Mouse (Mus musculus): ENCODE measurements around the gene Zar1l. TPM values are rescaled to one million over a fixed set of nuclear protein-coding genes. Genes with fewer than 3 reads are reported as not detected.

Zar1l gene
- not detected in 2 replicates for polyA plus RNA-seq (2016; fragmentation: Nextera tagmentation; extraction: Ambion mirVana)

- no peaks in the 10 kb centered on the region for H3K36me3 ChIP-seq (replicated peaks)
- H3K9ac ChIP-seq = no peak within 1 kb of the TSS
- 0 out of 2 replicates have a peak, but pooled peaks cover 5% of the 10 kb centered on the region for H3K27me3 ChIP-seq
- peaks cover 8% of the 10 kb centered on the region for H3K4me1 ChIP-seq
- WGBS = 57% methylated on average over 4 of the region's 4 CpGs
- ATAC-seq (ENCODE audit: low FRiP score) = no peak
- no peak within 1 kb of the TSS for H3K27ac ChIP-seq
- no peak within 1 kb of the TSS for H3K4me3 ChIP-seq (replicated peaks)
- no peak within 1 kb of the TSS for H3K4me2 ChIP-seq
- no peaks in the 10 kb centered on the region for H3K9me3 ChIP-seq
Observed at GRCm38 (mm10) chr5:150518064-150518463, at the start of gene Zar1l. TSS of gene Zar1l (minus strand) at chr5:150518164.

GRCm38 (mm10) chr5:150566971-150567370 is 49.0 kb upstream of the Zar1l start:
- ATAC-seq (ENCODE audit: low FRiP score) = no peak
- no peak overlapping the region for H3K4me3 ChIP-seq (replicated peaks)
- 0 out of 2 replicates have a peak, but pooled peaks cover 3% of the 10 kb centered on the region for H3K4me1 ChIP-seq
- H3K9ac ChIP-seq = no peak overlapping the region
- no peaks in the 10 kb centered on the region for H3K9me3 ChIP-seq
- no peak overlapping the region for H3K4me2 ChIP-seq
- H3K27ac ChIP-seq = no peak overlapping the region
- no peaks in the 10 kb centered on the region for H3K27me3 ChIP-seq
- 91% methylated on average over 5 of the region's 5 CpGs for WGBS
- peaks cover 62% of the 10 kb centered on the region for H3K36me3 ChIP-seq (replicated peaks)

GRCm38 (mm10) chr5:150566226-150566625 is 48.3 kb upstream of the Zar1l start:
- Histone ChIP-seq H3K27ac (no peak overlapping the region), H3K9ac (no peak overlapping the region), H3K36me3 (replicated peaks) (peaks cover 59% of the 10 kb centered on the region), H3K9me3 (no peaks in the 10 kb centered on the region), H3K4me2 (no peak overlapping the region), H3K27me3 (no peaks in the 10 kb centered on the region), H3K4me3 (replicated peaks) (no peak overlapping the region), H3K4me1 (0 out of 2 replicates have a peak, but pooled peaks cover 3% of the 10 kb centered on the region)
- WGBS = 67% methylated on average over 3 of the region's 3 CpGs
- ATAC-seq (ENCODE audit: low FRiP score) = no peak

- Histone ChIP-seq H3K4me2 (no peak overlapping the region), H3K4me1 (0 out of 2 replicates have a peak, but pooled peaks cover 3% of the 10 kb centered on the region), H3K27ac (no peak overlapping the region), H3K27me3 (no peaks in the 10 kb centered on the region), H3K4me3 (replicated peaks) (no peak overlapping the region), H3K9me3 (no peaks in the 10 kb centered on the region), H3K9ac (no peak overlapping the region), H3K36me3 (replicated peaks) (peaks cover 58% of the 10 kb centered on the region)
- no peak for ATAC-seq (ENCODE audit: low FRiP score)
- WGBS = 90% methylated on average over 6 of the region's 6 CpGs
Observed at GRCm38 (mm10) chr5:150564426-150564825, 46.5 kb upstream of the Zar1l start.

- peaks cover 56% of the 10 kb centered on the region for H3K36me3 ChIP-seq (replicated peaks)
- WGBS = 93% methylated on average over 5 of the region's 5 CpGs
- 0 out of 2 replicates have a peak, but pooled peaks cover 3% of the 10 kb centered on the region for H3K4me1 ChIP-seq
- H3K9ac ChIP-seq = no peak overlapping the region
- H3K27me3 ChIP-seq = no peaks in the 10 kb centered on the region
- no peak overlapping the region for H3K4me2 ChIP-seq
- no peak overlapping the region for H3K4me3 ChIP-seq (replicated peaks)
- ATAC-seq (ENCODE audit: low FRiP score) = no peak
- H3K9me3 ChIP-seq = no peaks in the 10 kb centered on the region
- H3K27ac ChIP-seq = no peak overlapping the region
Observed at GRCm38 (mm10) chr5:150561783-150562182, 43.8 kb upstream of the Zar1l start.

- no peak overlapping the region for H3K4me2 ChIP-seq
- no peak overlapping the region for H3K27ac ChIP-seq
- no peak for ATAC-seq (ENCODE audit: low FRiP score)
- peaks cover 55% of the 10 kb centered on the region for H3K36me3 ChIP-seq (replicated peaks)
- H3K9ac ChIP-seq = no peak overlapping the region
- 0 out of 2 replicates have a peak, but pooled peaks cover 3% of the 10 kb centered on the region for H3K4me1 ChIP-seq
- no peaks in the 10 kb centered on the region for H3K27me3 ChIP-seq
- H3K4me3 ChIP-seq (replicated peaks) = no peak overlapping the region
- H3K9me3 ChIP-seq = no peaks in the 10 kb centered on the region
Observed at GRCm38 (mm10) chr5:150561376-150561775, 43.4 kb upstream of the Zar1l start.

- no peak overlapping the region for H3K27ac ChIP-seq
- H3K27me3 ChIP-seq = no peaks in the 10 kb centered on the region
- no peak for ATAC-seq (ENCODE audit: low FRiP score)
- H3K4me3 ChIP-seq (replicated peaks) = no peak overlapping the region
- 98% methylated on average over 5 of the region's 5 CpGs for WGBS
- no peaks in the 10 kb centered on the region for H3K4me1 ChIP-seq
- H3K4me2 ChIP-seq = no peak overlapping the region
- H3K9ac ChIP-seq = no peak overlapping the region
- H3K9me3 ChIP-seq = no peaks in the 10 kb centered on the region
- peaks cover 55% of the 10 kb centered on the region for H3K36me3 ChIP-seq (replicated peaks)
Observed at GRCm38 (mm10) chr5:150560851-150561250, 42.9 kb upstream of the Zar1l start.

- Histone ChIP-seq H3K4me1 (no peaks in the 10 kb centered on the region), H3K27ac (no peak overlapping the region), H3K4me2 (no peak overlapping the region), H3K4me3 (replicated peaks) (no peak overlapping the region), H3K9me3 (no peaks in the 10 kb centered on the region), H3K27me3 (no peaks in the 10 kb centered on the region), H3K36me3 (replicated peaks) (peaks cover 53% of the 10 kb centered on the region), H3K9ac (no peak overlapping the region)
- 92% methylated on average over 6 of the region's 6 CpGs for WGBS
- ATAC-seq (ENCODE audit: low FRiP score) = no peak
Observed at GRCm38 (mm10) chr5:150559519-150560103, 41.6 kb upstream of the Zar1l start.

- H3K4me2 ChIP-seq = no peak overlapping the region
- H3K4me3 ChIP-seq (replicated peaks) = no peak overlapping the region
- peaks cover 56% of the 10 kb centered on the region for H3K36me3 ChIP-seq (replicated peaks)
- no peak overlapping the region for H3K27ac ChIP-seq
- WGBS = 83% methylated on average over 3 of the region's 3 CpGs
- H3K27me3 ChIP-seq = no peaks in the 10 kb centered on the region
- no peaks in the 10 kb centered on the region for H3K4me1 ChIP-seq
- no peaks in the 10 kb centered on the region for H3K9me3 ChIP-seq
- no peak overlapping the region for H3K9ac ChIP-seq
- ATAC-seq (ENCODE audit: low FRiP score) = no peak
Observed at GRCm38 (mm10) chr5:150551637-150552036, 33.7 kb upstream of the Zar1l start.

- no peak for ATAC-seq (ENCODE audit: low FRiP score)
- no peaks in the 10 kb centered on the region for H3K4me1 ChIP-seq
- WGBS = 89% methylated on average over 2 of the region's 2 CpGs
- peaks cover 33% of the 10 kb centered on the region for H3K36me3 ChIP-seq (replicated peaks)
- no peak overlapping the region for H3K4me3 ChIP-seq (replicated peaks)
- no peaks in the 10 kb centered on the region for H3K27me3 ChIP-seq
- H3K9me3 ChIP-seq = no peaks in the 10 kb centered on the region
- no peak overlapping the region for H3K27ac ChIP-seq
- no peak overlapping the region for H3K9ac ChIP-seq
- H3K4me2 ChIP-seq = no peak overlapping the region
Observed at GRCm38 (mm10) chr5:150543184-150543583, 25.2 kb upstream of the Zar1l start.

- ATAC-seq (ENCODE audit: low FRiP score) = no peak
- Histone ChIP-seq H3K36me3 (replicated peaks) (peaks cover 47% of the 10 kb centered on the region), H3K9me3 (no peaks in the 10 kb centered on the region), H3K4me2 (no peak overlapping the region), H3K9ac (no peak overlapping the region), H3K27me3 (no peaks in the 10 kb centered on the region), H3K4me3 (replicated peaks) (no peak overlapping the region), H3K4me1 (no peaks in the 10 kb centered on the region), H3K27ac (no peak overlapping the region)
- 98% methylated on average over 1 of the region's 1 CpGs for WGBS
Observed at GRCm38 (mm10) chr5:150541302-150541701, 23.3 kb upstream of the Zar1l start.

- H3K4me2 ChIP-seq = no peak overlapping the region
- H3K4me1 ChIP-seq = peaks cover 15% of the 10 kb centered on the region
- H3K27ac ChIP-seq = no peak overlapping the region
- no peaks in the 10 kb centered on the region for H3K27me3 ChIP-seq
- WGBS = 88% methylated on average over 2 of the region's 2 CpGs
- peaks cover 5% of the 10 kb centered on the region; the same call in 1 of the 2 replicates for H3K36me3 ChIP-seq (replicated peaks)
- no peaks in the 10 kb centered on the region for H3K9me3 ChIP-seq
- no peak for ATAC-seq (ENCODE audit: low FRiP score)
- H3K9ac ChIP-seq = no peak overlapping the region
- no peak overlapping the region for H3K4me3 ChIP-seq (replicated peaks)
Observed at GRCm38 (mm10) chr5:150525239-150525638, 7.3 kb upstream of the Zar1l start.

- ATAC-seq (ENCODE audit: low FRiP score) = no peak
Observed at GRCm38 (mm10) chr5:150522867-150523234, 4.9 kb upstream of the Zar1l start.

More at GRCm38 (mm10) chr5:150522867-150523234, 4.9 kb upstream of the Zar1l start:
- 12% methylated on average over 11 of the region's 11 CpGs for WGBS
- peak overlapping the region; percentile 66 for H3K4me2 ChIP-seq
- no peaks in the 10 kb centered on the region for H3K9me3 ChIP-seq
- peaks cover 15% of the 10 kb centered on the region for H3K4me1 ChIP-seq
- no peaks in the 10 kb centered on the region for H3K27me3 ChIP-seq
- no peaks in the 10 kb centered on the region; the same call in 1 of the 2 replicates for H3K36me3 ChIP-seq (replicated peaks)
- peak overlapping the region; percentile 81 for H3K4me3 ChIP-seq (replicated peaks)
- peak overlapping the region; percentile 84 for H3K9ac ChIP-seq
- peak overlapping the region; percentile 71 for H3K27ac ChIP-seq
